Mouse (Mus musculus) thymus, postnatal 14 days (tissue): ENCODE data around the gene Zfp768.

Experiments used
- DNase-seq: peaks from one replicate; pipeline ENCODE4 v3.0.0; 2021

Zfp768 gene

DNA sequence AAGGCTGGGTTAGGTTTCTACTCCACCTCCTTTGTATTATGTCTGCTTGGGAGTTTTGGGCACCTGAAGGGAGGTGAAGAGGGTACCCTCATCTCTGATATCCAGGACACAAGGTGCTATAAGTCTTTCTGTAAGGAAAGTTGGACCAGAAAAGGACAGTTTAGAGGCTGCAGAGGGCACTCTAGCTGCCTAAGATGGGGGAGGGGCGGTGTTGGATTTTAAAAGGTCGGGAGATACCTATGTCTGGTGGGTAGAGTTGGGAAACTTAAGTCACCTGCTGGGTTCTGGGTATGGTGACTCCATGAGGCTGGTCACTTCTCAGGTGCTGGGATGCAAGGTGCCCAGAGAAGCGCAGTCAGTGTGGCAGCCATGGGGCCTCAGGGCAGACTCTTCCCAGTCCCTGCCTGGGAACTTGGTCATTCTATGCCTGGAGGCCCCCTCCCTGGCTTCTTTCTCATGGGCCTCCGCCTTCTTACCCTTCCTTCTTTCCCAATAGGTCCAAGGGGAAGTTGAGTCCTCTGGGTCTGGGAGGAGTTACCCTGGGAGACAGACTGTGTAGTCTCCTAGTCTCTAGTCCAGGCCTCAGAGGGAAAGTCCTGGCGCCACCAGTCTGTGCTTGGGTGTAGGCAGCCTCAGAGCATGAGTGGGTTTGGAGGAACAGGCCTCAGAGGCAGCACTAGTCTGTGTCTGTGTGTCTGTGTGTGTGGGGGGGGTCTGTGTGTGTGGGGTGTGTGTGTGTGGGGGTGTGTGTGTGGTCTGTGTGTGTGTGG lies 48.4 kb downstream of the Zfp768 start:
- DNase-seq, result peak; percentile 55

DNA sequence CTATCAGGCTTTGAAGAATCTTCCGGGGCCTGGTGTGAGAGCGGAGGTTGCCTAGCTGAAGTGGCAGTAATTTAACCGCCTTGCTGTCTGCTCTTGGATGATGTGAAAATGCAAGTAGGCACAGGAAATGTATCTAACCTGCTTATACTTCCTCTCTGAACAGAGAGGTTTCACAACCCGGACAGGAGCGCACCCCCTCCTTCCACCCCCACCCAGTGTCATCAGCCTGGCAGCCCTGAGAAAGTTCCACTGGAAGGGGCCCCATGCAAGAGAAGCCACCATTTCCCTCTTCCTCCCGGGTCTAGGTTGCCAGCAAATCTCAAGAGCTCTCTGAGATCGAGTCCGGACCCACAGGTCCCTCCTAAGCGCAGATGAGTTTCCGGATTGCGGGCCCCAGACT lies 49.3 kb downstream of the Zfp768 start, which contains the start of gene Itgal:
TSS of gene Itgal (plus strand) at position 163 of the 400 bp plus-strand sequence.
- peak; percentile 82 for DNase-seq
